Mouse (Mus musculus) heart, adult 9 months (tissue): Measurements from ENCODE around the gene Tnfrsf18.

ENCODE experiments used
- DNase-seq, 2 experiments: peaks; one replicate each; pipeline ENCODE4 v3.0.0; 2022; ENCODE audit warnings: low spot score in 2 of 2

The Tnfrsf18 gene

GRCm38 (mm10) chr4:156026013-156026412 lies at the start of gene Tnfrsf18:
Gene Tnfrsf18 (plus strand): TSS chr4:156026164.
- peak in 1 of 2 experiments; percentile 28 for DNase-seq

GRCm38 (mm10) chr4:155981436-155982082 lies 44.4 kb upstream of the Tnfrsf18 start:
- DNase-seq = no peak

- no peak for DNase-seq
Observed at GRCm38 (mm10) chr4:155983788-155984187, 42.2 kb upstream of the Tnfrsf18 start.

- peak in 1 of 2 experiments; percentile 5 for DNase-seq
Observed at GRCm38 (mm10) chr4:155991211-155991907, 34.6 kb upstream of the Tnfrsf18 start.

- DNase-seq = no peak
Observed at GRCm38 (mm10) chr4:155991908-155992230, 34.1 kb upstream of the Tnfrsf18 start.

- DNase-seq = peak; percentile 77 to 88
Observed at GRCm38 (mm10) chr4:155992241-155992905, 33.6 kb upstream of the Tnfrsf18 start, which contains the start of the genes B3galt6 and Sdf4. Gene B3galt6 (minus strand): TSS chr4:155992649. Gene Sdf4 (plus strand): TSS chr4:155992872.

GRCm38 (mm10) chr4:155992906-155993547 lies 32.9 kb upstream of the Tnfrsf18 start:
- DNase-seq = peak; percentile 97

- no peak for DNase-seq
Observed at GRCm38 (mm10) chr4:155993606-155994005, 32.4 kb upstream of the Tnfrsf18 start.

- no peak for DNase-seq
Observed at GRCm38 (mm10) chr4:156004109-156004508, 21.9 kb upstream of the Tnfrsf18 start.

- no peak for DNase-seq
Observed at GRCm38 (mm10) chr4:156008369-156008768, 17.6 kb upstream of the Tnfrsf18 start.

GRCm38 (mm10) chr4:156013637-156014036 lies 12.3 kb upstream of the Tnfrsf18 start, which contains the start of gene Tnfrsf4:
Gene Tnfrsf4 (plus strand): TSS chr4:156013843.
- no peak for DNase-seq

GRCm38 (mm10) chr4:156014436-156014835 lies 11.5 kb upstream of the Tnfrsf18 start:
- no peak for DNase-seq

GRCm38 (mm10) chr4:156019771-156020170 lies 6.2 kb upstream of the Tnfrsf18 start:
- DNase-seq = no peak

- DNase-seq = no peak
Observed at GRCm38 (mm10) chr4:156021381-156021780, 4.6 kb upstream of the Tnfrsf18 start.

GRCm38 (mm10) chr4:156021942-156022419 lies 4.0 kb upstream of the Tnfrsf18 start:
- DNase-seq = no peak

- no peak for DNase-seq
Observed at GRCm38 (mm10) chr4:156023520-156023919, 2.4 kb upstream of the Tnfrsf18 start.

GRCm38 (mm10) chr4:156024184-156024583 lies 1.8 kb upstream of the Tnfrsf18 start:
- DNase-seq = peak; percentile 26 to 52

- no peak for DNase-seq
Observed at GRCm38 (mm10) chr4:156028580-156028979, 2.6 kb downstream of the Tnfrsf18 start.

- DNase-seq = no peak
Observed at GRCm38 (mm10) chr4:156030651-156031118, 4.7 kb downstream of the Tnfrsf18 start.

GRCm38 (mm10) chr4:156031255-156031592 lies 5.3 kb downstream of the Tnfrsf18 start:
- DNase-seq = no peak

GRCm38 (mm10) chr4:156031593-156032391 lies 5.8 kb downstream of the Tnfrsf18 start:
- peak; percentile 87 to 92 for DNase-seq
